25 mouse cellular contexts compared by ENCODE assay signal in the genomic region with DNA sequence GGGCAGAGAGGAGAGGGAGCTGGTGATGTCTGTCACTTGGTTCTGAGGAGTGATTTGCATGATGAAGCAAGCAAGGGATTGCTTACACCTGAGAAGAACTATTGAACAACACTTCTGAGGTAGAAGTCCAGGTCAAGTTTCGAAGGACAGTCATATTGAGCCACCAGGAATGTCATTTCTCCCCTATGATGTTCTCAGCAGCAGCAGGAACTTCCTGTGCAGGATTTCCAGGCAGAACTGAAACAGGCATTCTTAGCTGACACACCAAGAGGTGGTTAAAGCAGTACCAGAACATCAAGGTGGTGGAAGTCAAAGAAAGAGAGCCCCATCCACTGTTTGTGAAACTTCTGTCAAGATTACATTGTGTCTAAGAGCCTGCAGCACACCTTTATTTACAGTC.
"Had no signal": no experiment of that assay in that cellular context is flagged by ENCODE, and none has a peak within 500 bp of the region (broad histone marks: within the 10 kb centered on the region; RNA-seq: fewer than 3 reads in every experiment).

No protein-coding gene starts in this region.

- H3K4me2 ChIP-seq: embryonic facial prominence, embryonic 12.5 days; embryonic facial prominence, embryonic 13.5 days; embryonic facial prominence, embryonic 15.5 days; forebrain, embryonic 12.5 days; forebrain, embryonic 13.5 days; forebrain, embryonic 15.5 days had no signal

- H3K4me3 ChIP-seq: embryonic facial prominence, embryonic 10.5 days; embryonic facial prominence, embryonic 12.5 days; embryonic facial prominence, embryonic 13.5 days; embryonic facial prominence, embryonic 15.5 days; erythroblast, embryonic 14.5 days; forebrain, embryonic 10.5 days; forebrain, embryonic 12.5 days; forebrain, embryonic 13.5 days; forebrain, embryonic 15.5 days; gastrocnemius, adult 2 months; heart, adult 2 months had no signal

- H3K9ac ChIP-seq: embryonic facial prominence, embryonic 12.5 days; embryonic facial prominence, embryonic 13.5 days; embryonic facial prominence, embryonic 15.5 days; forebrain, embryonic 12.5 days; forebrain, embryonic 13.5 days; forebrain, embryonic 15.5 days; forebrain, postnatal 0 days had no signal

- H3K36me3 ChIP-seq: embryonic facial prominence, embryonic 10.5 days; embryonic facial prominence, embryonic 12.5 days; embryonic facial prominence, embryonic 13.5 days; embryonic facial prominence, embryonic 15.5 days; forebrain, embryonic 10.5 days; forebrain, embryonic 12.5 days; forebrain, embryonic 15.5 days had no signal

- H3K9me3 ChIP-seq: embryonic facial prominence, embryonic 10.5 days; embryonic facial prominence, embryonic 12.5 days; embryonic facial prominence, embryonic 13.5 days; embryonic facial prominence, embryonic 15.5 days; forebrain, embryonic 10.5 days; forebrain, embryonic 12.5 days; forebrain, embryonic 13.5 days; forebrain, embryonic 15.5 days had no signal

- H3K4me1 ChIP-seq: embryonic facial prominence, embryonic 10.5 days; embryonic facial prominence, embryonic 12.5 days; embryonic facial prominence, embryonic 13.5 days; embryonic facial prominence, embryonic 15.5 days; forebrain, embryonic 10.5 days; forebrain, embryonic 12.5 days; forebrain, embryonic 13.5 days; forebrain, embryonic 15.5 days had no signal

- DNase-seq: cerebellum, adult 9-10 months; cerebellum, adult 9-11 months; cerebellum, postnatal 10 days; cerebellum, postnatal 14 days; cerebellum, postnatal 25 days; cerebellum, postnatal 36 days; embryo, embryonic 11 days; forebrain, postnatal 0 days; gastrocnemius, adult 2 months; gastrocnemius, postnatal 10 days; gastrocnemius, postnatal 14 days; gastrocnemius, postnatal 25 days; gastrocnemius, postnatal 36 days; heart, adult 11 months; heart, adult 18-20 months; heart, adult 2 months had no signal

- H3K27me3 ChIP-seq: embryonic facial prominence, embryonic 12.5 days; embryonic facial prominence, embryonic 13.5 days; embryonic facial prominence, embryonic 15.5 days; forebrain, embryonic 12.5 days; forebrain, embryonic 13.5 days; forebrain, embryonic 15.5 days had no signal

- H3K27ac ChIP-seq: embryonic facial prominence, embryonic 10.5 days; embryonic facial prominence, embryonic 12.5 days; embryonic facial prominence, embryonic 13.5 days; embryonic facial prominence, embryonic 15.5 days; forebrain, embryonic 10.5 days; forebrain, embryonic 12.5 days; forebrain, embryonic 13.5 days; forebrain, embryonic 15.5 days; gastrocnemius, adult 2 months; heart, adult 2 months had no signal
